Mouse (Mus musculus): ENCODE measurements around the gene Olfr1427. TPM values are rescaled to one million over a fixed set of nuclear protein-coding genes. Genes with fewer than 3 reads are reported as not detected.

The Olfr1427 gene
- polyA plus RNA-seq (2012; rRNA removed), result not detected in 2 replicates

GRCm38 (mm10) chr19:12103234-12103633 lies at the start of gene Olfr1427:
Olfr1427 (minus strand) TSS chr19:12103334.
- no peak for DNase-seq
- Histone ChIP-seq H3K27ac (ENCODE audit: control insufficient read depth, insufficient read depth, low read length) (no peak within 1 kb of the TSS), H3K36me3 (ENCODE audit: control insufficient read depth, insufficient read depth, low read length) (no peaks in the 10 kb centered on the region), H3K4me1 (replicated peaks; ENCODE audit: control insufficient read depth, insufficient read depth, low read length) (no peaks in the 10 kb centered on the region), H3K4me3 (ENCODE audit: control insufficient read depth, insufficient read depth, low read length) (no peak within 1 kb of the TSS), H3K27me3 (ENCODE audit: control insufficient read depth, insufficient read depth, low read length) (no peaks in the 10 kb centered on the region)
- WGBS, result 100% methylated on average over 2 of the region's 2 CpGs
- TF ChIP-seq POLR2A (IDR thresholded peaks at IDR 0.05; ENCODE audit: control insufficient read depth, extremely low read depth, insufficient read depth, low read length, poor library complexity) (no peak), CTCF (IDR thresholded peaks at IDR 0.05; ENCODE audit: borderline replicate concordance, control insufficient read depth, extremely low read depth, insufficient read depth, low read length, poor library complexity) (no peak)

- DNase-seq, result no peak
- no peak for TF ChIP-seq POLR2A (IDR thresholded peaks at IDR 0.05; ENCODE audit: control insufficient read depth, extremely low read depth, insufficient read depth, low read length, poor library complexity)
- TF ChIP-seq CTCF (IDR thresholded peaks at IDR 0.05; ENCODE audit: borderline replicate concordance, control insufficient read depth, extremely low read depth, insufficient read depth, low read length, poor library complexity), result no peak
- Histone ChIP-seq H3K4me3 (ENCODE audit: control insufficient read depth, insufficient read depth, low read length) (no peak overlapping the region), H3K4me1 (replicated peaks; ENCODE audit: control insufficient read depth, insufficient read depth, low read length) (no peaks in the 10 kb centered on the region), H3K27ac (ENCODE audit: control insufficient read depth, insufficient read depth, low read length) (no peak overlapping the region), H3K36me3 (ENCODE audit: control insufficient read depth, insufficient read depth, low read length) (no peaks in the 10 kb centered on the region), H3K27me3 (ENCODE audit: control insufficient read depth, insufficient read depth, low read length) (no peaks in the 10 kb centered on the region)
- WGBS, result 96% methylated on average over 3 of the region's 3 CpGs
These were observed 42.3 kb upstream of the Olfr1427 start for GRCm38 (mm10) chr19:12145452-12145851.

GRCm38 (mm10) chr19:12143356-12143755 lies 40.2 kb upstream of the Olfr1427 start:
- no peaks in the 10 kb centered on the region for H3K36me3 ChIP-seq (ENCODE audit: control insufficient read depth, insufficient read depth, low read length)
- H3K4me1 ChIP-seq (replicated peaks; ENCODE audit: control insufficient read depth, insufficient read depth, low read length), result no peaks in the 10 kb centered on the region
- no peaks in the 10 kb centered on the region for H3K27me3 ChIP-seq (ENCODE audit: control insufficient read depth, insufficient read depth, low read length)
- 86% methylated on average over 1 of the region's 1 CpGs for WGBS
- no peak overlapping the region for H3K4me3 ChIP-seq (ENCODE audit: control insufficient read depth, insufficient read depth, low read length)
- TF ChIP-seq CTCF (IDR thresholded peaks at IDR 0.05; ENCODE audit: borderline replicate concordance, control insufficient read depth, extremely low read depth, insufficient read depth, low read length, poor library complexity) (no peak), POLR2A (IDR thresholded peaks at IDR 0.05; ENCODE audit: control insufficient read depth, extremely low read depth, insufficient read depth, low read length, poor library complexity) (no peak)
- no peak overlapping the region for H3K27ac ChIP-seq (ENCODE audit: control insufficient read depth, insufficient read depth, low read length)
- DNase-seq, result no peak

- 36% methylated on average over 2 of the region's 2 CpGs for WGBS
- TF ChIP-seq CTCF (IDR thresholded peaks at IDR 0.05; ENCODE audit: borderline replicate concordance, control insufficient read depth, extremely low read depth, insufficient read depth, low read length, poor library complexity), result no peak
- TF ChIP-seq POLR2A (IDR thresholded peaks at IDR 0.05; ENCODE audit: control insufficient read depth, extremely low read depth, insufficient read depth, low read length, poor library complexity), result no peak
- H3K4me1 ChIP-seq (replicated peaks; ENCODE audit: control insufficient read depth, insufficient read depth, low read length), result no peaks in the 10 kb centered on the region
- peak; percentile 4 for DNase-seq
- H3K4me3 ChIP-seq (ENCODE audit: control insufficient read depth, insufficient read depth, low read length), result no peak overlapping the region
- no peak overlapping the region for H3K27ac ChIP-seq (ENCODE audit: control insufficient read depth, insufficient read depth, low read length)
- no peaks in the 10 kb centered on the region for H3K36me3 ChIP-seq (ENCODE audit: control insufficient read depth, insufficient read depth, low read length)
- no peaks in the 10 kb centered on the region for H3K27me3 ChIP-seq (ENCODE audit: control insufficient read depth, insufficient read depth, low read length)
These were observed 31.2 kb upstream of the Olfr1427 start for GRCm38 (mm10) chr19:12134289-12134688.

- no peaks in the 10 kb centered on the region for H3K36me3 ChIP-seq (ENCODE audit: control insufficient read depth, insufficient read depth, low read length)
- H3K27ac ChIP-seq (ENCODE audit: control insufficient read depth, insufficient read depth, low read length), result no peak within 1 kb of the TSS
- TF ChIP-seq CTCF (IDR thresholded peaks at IDR 0.05; ENCODE audit: borderline replicate concordance, control insufficient read depth, extremely low read depth, insufficient read depth, low read length, poor library complexity) (no peak), POLR2A (IDR thresholded peaks at IDR 0.05; ENCODE audit: control insufficient read depth, extremely low read depth, insufficient read depth, low read length, poor library complexity) (no peak)
- WGBS, result 88% methylated on average over 3 of the region's 3 CpGs
- no peak for DNase-seq
- no peaks in the 10 kb centered on the region for H3K4me1 ChIP-seq (replicated peaks; ENCODE audit: control insufficient read depth, insufficient read depth, low read length)
- no peaks in the 10 kb centered on the region for H3K27me3 ChIP-seq (ENCODE audit: control insufficient read depth, insufficient read depth, low read length)
- H3K4me3 ChIP-seq (ENCODE audit: control insufficient read depth, insufficient read depth, low read length), result no peak within 1 kb of the TSS
These were observed 20.0 kb upstream of the Olfr1427 start, which contains the start of gene Olfr76 for GRCm38 (mm10) chr19:12123103-12123502. Olfr76 (minus strand) TSS chr19:12123203.

GRCm38 (mm10) chr19:12116464-12116863 lies 13.3 kb upstream of the Olfr1427 start:
- H3K36me3 ChIP-seq (ENCODE audit: control insufficient read depth, insufficient read depth, low read length), result no peaks in the 10 kb centered on the region
- DNase-seq, result no peak
- WGBS, result 94% methylated on average over 3 of the region's 3 CpGs

GRCm38 (mm10) chr19:12115797-12116196 lies 12.7 kb upstream of the Olfr1427 start, which contains the start of gene Olfr1428:
Olfr1428 (minus strand) TSS chr19:12115897.
- no peak within 1 kb of the TSS for H3K27ac ChIP-seq (ENCODE audit: control insufficient read depth, insufficient read depth, low read length)
- DNase-seq, result no peak
- TF ChIP-seq POLR2A (IDR thresholded peaks at IDR 0.05; ENCODE audit: control insufficient read depth, extremely low read depth, insufficient read depth, low read length, poor library complexity) (no peak), CTCF (IDR thresholded peaks at IDR 0.05; ENCODE audit: borderline replicate concordance, control insufficient read depth, extremely low read depth, insufficient read depth, low read length, poor library complexity) (no peak)
- H3K27me3 ChIP-seq (ENCODE audit: control insufficient read depth, insufficient read depth, low read length), result no peaks in the 10 kb centered on the region
- WGBS, result 88% methylated on average over 1 of the region's 1 CpGs
- no peak within 1 kb of the TSS for H3K4me3 ChIP-seq (ENCODE audit: control insufficient read depth, insufficient read depth, low read length)
- H3K36me3 ChIP-seq (ENCODE audit: control insufficient read depth, insufficient read depth, low read length), result no peaks in the 10 kb centered on the region
- no peaks in the 10 kb centered on the region for H3K4me1 ChIP-seq (replicated peaks; ENCODE audit: control insufficient read depth, insufficient read depth, low read length)

More at GRCm38 (mm10) chr19:12116464-12116863, 13.3 kb upstream of the Olfr1427 start:
- TF ChIP-seq CTCF (IDR thresholded peaks at IDR 0.05; ENCODE audit: borderline replicate concordance, control insufficient read depth, extremely low read depth, insufficient read depth, low read length, poor library complexity) (no peak), POLR2A (IDR thresholded peaks at IDR 0.05; ENCODE audit: control insufficient read depth, extremely low read depth, insufficient read depth, low read length, poor library complexity) (no peak)
- Histone ChIP-seq H3K4me1 (replicated peaks; ENCODE audit: control insufficient read depth, insufficient read depth, low read length) (no peaks in the 10 kb centered on the region), H3K27me3 (ENCODE audit: control insufficient read depth, insufficient read depth, low read length) (no peaks in the 10 kb centered on the region), H3K4me3 (ENCODE audit: control insufficient read depth, insufficient read depth, low read length) (no peak overlapping the region), H3K27ac (ENCODE audit: control insufficient read depth, insufficient read depth, low read length) (no peak overlapping the region)
